Comparison of ENCODE assay signal across 8 mouse cellular contexts in genomic region chr10:122886916-122887527, GRCm38 (mm10).
A peak's percentile ranks its signal among the peaks of the same experiment; 100 is the strongest.
DNase-seq lines count a peak whose midpoint lies in the region; ATAC-seq lines count a peak whose summit lies in the region.

No protein-coding gene starts in this region.

- ATAC-seq in heart, embryonic 12.5 days (ENCODE audit: insufficient number of reproducible peaks, low FRiP score), result no peak
- ATAC-seq in hindbrain, embryonic 12.5 days (ENCODE audit: low FRiP score), result no peak
- no peak for ATAC-seq in midbrain, embryonic 14.5 days (ENCODE audit: low FRiP score, low TSS enrichment)

- peaks cover 53% of the 10 kb centered on the region for H3K4me1 ChIP-seq in heart, embryonic 12.5 days (replicated peaks)
- peaks cover 66% of the 10 kb centered on the region for H3K4me1 ChIP-seq in hindbrain, embryonic 12.5 days
- H3K4me1 ChIP-seq in midbrain, embryonic 14.5 days (ENCODE audit: control insufficient read depth, insufficient read depth, low read length), result peaks cover 55% of the 10 kb centered on the region

- 69% methylated on average over 14 of the region's 14 CpGs for WGBS in heart, embryonic 12.5 days
- WGBS in hindbrain, embryonic 12.5 days, result 28% methylated on average over 14 of the region's 14 CpGs
- WGBS in midbrain, embryonic 14.5 days, result 28% methylated on average over 14 of the region's 14 CpGs

- no peaks in the 10 kb centered on the region for H3K9me3 ChIP-seq in heart, embryonic 12.5 days (replicated peaks)
- no peaks in the 10 kb centered on the region for H3K9me3 ChIP-seq in hindbrain, embryonic 12.5 days (replicated peaks)
- H3K9me3 ChIP-seq in midbrain, embryonic 14.5 days (ENCODE audit: control insufficient read depth, low read length), result no peaks in the 10 kb centered on the region

- peak overlapping the region; percentile 71; the same call in 1 of the 2 replicates for H3K27ac ChIP-seq in heart, embryonic 12.5 days (ENCODE audit: poor library complexity, severe bottlenecking)
- peak overlapping the region; percentile 97 for H3K27ac ChIP-seq in hindbrain, embryonic 12.5 days
- peak overlapping the region; percentile 93 for H3K27ac ChIP-seq in midbrain, embryonic 14.5 days (replicated peaks; ENCODE audit: low read depth, low read length)

- DNase-seq in heart, adult 8-10 months (ENCODE audit: low spot score), result no peak
- peak; percentile 39 for DNase-seq in embryo, embryonic 9.5 days (ENCODE audit: extremely low spot score)
- no peak for DNase-seq in midbrain, embryonic 14.5 days
- DNase-seq in frontal cortex, postnatal 36 days (ENCODE audit: low spot score in 2 of 2), result no peak
- no peak for DNase-seq in left cerebral cortex, adult 9 months (ENCODE audit: low spot score in 2 of 2)
- DNase-seq in cerebellum, adult 18-20 months, result no peak

- H3K36me3 ChIP-seq in heart, embryonic 12.5 days, result no peaks in the 10 kb centered on the region
- no peaks in the 10 kb centered on the region for H3K36me3 ChIP-seq in hindbrain, embryonic 12.5 days
- H3K36me3 ChIP-seq in midbrain, embryonic 14.5 days (ENCODE audit: control insufficient read depth, insufficient read depth, low read length), result no peaks in the 10 kb centered on the region

- H3K4me3 ChIP-seq in heart, embryonic 12.5 days, result no peak overlapping the region
- no peak overlapping the region for H3K4me3 ChIP-seq in hindbrain, embryonic 12.5 days
- no peak overlapping the region for H3K4me3 ChIP-seq in midbrain, embryonic 14.5 days (replicated peaks; ENCODE audit: low read depth, low read length)

- H3K27me3 ChIP-seq in heart, embryonic 12.5 days (replicated peaks), result no peaks in the 10 kb centered on the region
- no peaks in the 10 kb centered on the region for H3K27me3 ChIP-seq in hindbrain, embryonic 12.5 days
- H3K27me3 ChIP-seq in midbrain, embryonic 14.5 days (ENCODE audit: control insufficient read depth, insufficient read depth, low read length), result no peaks in the 10 kb centered on the region

- H3K9ac ChIP-seq in heart, embryonic 12.5 days, result peak overlapping the region; percentile 74; the same call in 1 of the 2 replicates
- H3K9ac ChIP-seq in hindbrain, embryonic 12.5 days, result peak overlapping the region; percentile 57; the same call in 1 of the 2 replicates
- peak overlapping the region; percentile 39 for H3K9ac ChIP-seq in midbrain, embryonic 14.5 days (replicated peaks; ENCODE audit: low read length)

- peak overlapping the region; percentile 63 for H3K4me2 ChIP-seq in heart, embryonic 12.5 days
- peak overlapping the region; percentile 49 for H3K4me2 ChIP-seq in hindbrain, embryonic 12.5 days (replicated peaks)
- H3K4me2 ChIP-seq in midbrain, embryonic 14.5 days (ENCODE audit: low read length), result peak overlapping the region; percentile 49
